Mouse (Mus musculus): ENCODE results near the gene Zbtb42. TPM values are rescaled to one million over a fixed set of nuclear protein-coding genes. Genes with fewer than 3 reads are reported as not detected.
A peak's percentile ranks its signal among the peaks of the same experiment; 100 is the strongest.

Zbtb42 gene
- total and polyA plus RNA-seq, 3 experiments, result 7.6 to 11.4 TPM; not detected in 1

DNA sequence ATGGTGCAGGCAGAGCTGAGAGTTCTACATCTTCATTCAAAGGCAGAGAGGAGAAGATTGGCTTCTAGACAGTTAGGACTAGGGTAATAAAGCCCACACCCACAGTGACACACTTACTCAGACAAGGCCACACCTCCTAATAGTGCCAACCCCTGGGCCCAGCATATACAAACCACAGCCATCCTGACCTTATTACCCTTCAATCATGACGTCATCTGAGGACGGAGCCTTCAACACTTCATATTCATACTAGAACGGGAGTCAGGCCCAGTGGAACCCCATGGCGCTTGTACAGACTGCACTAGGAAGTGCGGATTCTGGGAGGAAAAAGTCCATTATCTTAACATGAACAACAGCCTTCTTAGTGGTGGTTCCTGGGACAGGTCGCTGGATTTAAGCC is 35.5 kb upstream of the Zbtb42 start:
- Histone ChIP-seq H3K4me1 (ENCODE audit: control insufficient read depth in 1 of 2, insufficient read depth in 2 of 2, low read length in 2 of 2) (peaks cover 7 to 28% of the 10 kb centered on the region in 2 experiments; a peak in 3 of 4 replicates), H3K9ac (ENCODE audit: control insufficient read depth, low read depth, low read length, poor library complexity, severe bottlenecking) (no peak overlapping the region), H3K36me3 (ENCODE audit: control insufficient read depth in 1 of 2, insufficient read depth in 2 of 2, low read length in 2 of 2) (peaks cover 3 to 21% of the 10 kb centered on the region in 2 experiments; a peak in 3 of 4 replicates), H3K27ac (ENCODE audit: control insufficient read depth, low read depth, low read length) (no peak overlapping the region), H3K4me3 (ENCODE audit: control insufficient read depth in 1 of 2, insufficient read depth in 1 of 2, low read depth in 2 of 2, low read length in 2 of 2) (no peak overlapping the region), H3K27me3 (ENCODE audit: control insufficient read depth in 1 of 2, insufficient read depth in 2 of 2, low read length in 2 of 2) (no peaks in the 10 kb centered on the region), H3K79me2 (ENCODE audit: control insufficient read depth, insufficient read depth, low read length, poor library complexity) (peaks cover 25% of the 10 kb centered on the region), H3K9me3 (replicated peaks; ENCODE audit: insufficient read depth, low read length) (no peaks in the 10 kb centered on the region)
- no peak for DNase-seq (ENCODE audit: low read depth, low spot score)
- TF ChIP-seq USF1 (IDR thresholded peaks at IDR 0.05; ENCODE audit: low read depth, low read length), result no peak
- TF ChIP-seq EP300 (IDR thresholded peaks at IDR 0.05; ENCODE audit: low read depth in 1 of 2, low read length in 2 of 2), result no peak
- no peak for TF ChIP-seq MAFK (IDR thresholded peaks at IDR 0.05; ENCODE audit: borderline replicate concordance, low read depth, low read length)
- TF ChIP-seq SIN3A (IDR thresholded peaks at IDR 0.05; ENCODE audit: low read length), result no peak
- no peak for TF ChIP-seq RCOR1 (IDR thresholded peaks at IDR 0.05; ENCODE audit: low read depth, low read length)
- no peak for TF ChIP-seq GABPA (IDR thresholded peaks at IDR 0.05; ENCODE audit: low read depth, low read length)
- no peak for TF ChIP-seq ZMIZ1 (IDR thresholded peaks at IDR 0.05; ENCODE audit: low read depth, low read length)
- no peak for TF ChIP-seq HCFC1 (IDR thresholded peaks at IDR 0.05; ENCODE audit: low read depth, low read length)
- no peak for TF ChIP-seq BHLHE40 (IDR thresholded peaks at IDR 0.05; ENCODE audit: borderline replicate concordance, low read depth, low read length)
- no peak for TF ChIP-seq ZKSCAN1 (IDR thresholded peaks at IDR 0.05; ENCODE audit: low read depth, low read length)
- TF ChIP-seq MXI1 (IDR thresholded peaks at IDR 0.05; ENCODE audit: low read depth, low read length), result no peak
- TF ChIP-seq JUND (IDR thresholded peaks at IDR 0.05; ENCODE audit: low read depth, low read length), result no peak
- no peak for TF ChIP-seq TAL1 (IDR thresholded peaks at IDR 0.05; ENCODE audit: low read length)
- no peak for TF ChIP-seq MYC (IDR thresholded peaks at IDR 0.05; ENCODE audit: low read depth, low read length)
- no peak for TF ChIP-seq MEF2A (IDR thresholded peaks at IDR 0.05; ENCODE audit: extremely low read depth, insufficient replicate concordance, low read depth, low read length, poor library complexity, severe bottlenecking)
- no peak for TF ChIP-seq MAX (IDR thresholded peaks at IDR 0.05; ENCODE audit: low read length)

DNA sequence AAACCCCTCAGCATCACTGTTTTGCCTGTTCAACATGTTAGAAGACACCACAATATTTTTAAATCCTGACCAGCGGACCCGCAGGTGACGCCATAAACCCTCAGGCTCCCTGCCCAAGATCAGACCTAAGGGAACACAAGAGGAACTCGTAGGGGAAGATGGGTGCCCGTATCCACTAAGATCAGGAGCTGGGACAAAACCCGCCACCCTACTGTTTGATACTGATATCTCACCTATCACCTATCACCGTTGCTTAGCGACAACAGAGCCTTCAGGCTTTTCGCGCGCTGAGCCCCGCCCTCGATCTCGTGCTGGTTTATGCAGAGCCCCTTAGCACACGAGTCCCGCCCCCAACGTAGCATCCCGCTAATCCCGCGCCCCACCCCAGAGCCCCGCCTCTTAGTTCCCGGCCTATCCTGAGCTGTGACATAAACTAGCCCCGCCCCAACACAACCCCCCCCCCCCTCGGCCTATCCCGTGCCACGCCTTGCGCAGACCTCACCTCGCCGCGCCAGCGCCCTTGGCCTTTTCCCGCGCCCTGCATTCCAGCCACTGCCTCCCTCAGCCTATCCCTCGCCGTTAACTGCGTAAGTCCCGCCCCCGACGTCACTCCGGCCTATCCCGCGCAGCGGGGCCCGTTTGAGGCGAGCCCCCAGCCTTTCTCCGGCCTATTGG is 34.3 kb upstream of the Zbtb42 start, which contains the start of gene Siva1:
TSS of gene Siva1 (plus strand) at position 500 of the 675 bp plus-strand sequence.
- Histone ChIP-seq H3K9ac (ENCODE audit: control insufficient read depth, low read depth, low read length, poor library complexity, severe bottlenecking) (peak within 1 kb of the TSS; percentile 84), H3K79me2 (ENCODE audit: control insufficient read depth, insufficient read depth, low read length, poor library complexity) (peaks cover 25% of the 10 kb centered on the region), H3K27me3 (ENCODE audit: control insufficient read depth in 1 of 2, insufficient read depth in 2 of 2, low read length in 2 of 2) (no peaks in the 10 kb centered on the region), H3K27ac (ENCODE audit: control insufficient read depth, low read depth, low read length) (peak within 1 kb of the TSS; percentile 76), H3K9me3 (replicated peaks; ENCODE audit: insufficient read depth, low read length) (no peaks in the 10 kb centered on the region), H3K4me1 (ENCODE audit: control insufficient read depth in 1 of 2, insufficient read depth in 2 of 2, low read length in 2 of 2) (peaks cover 7 to 31% of the 10 kb centered on the region in 2 experiments; a peak in 3 of 4 replicates), H3K36me3 (ENCODE audit: control insufficient read depth in 1 of 2, insufficient read depth in 2 of 2, low read length in 2 of 2) (peaks cover 3 to 21% of the 10 kb centered on the region in 2 experiments; a peak in 3 of 4 replicates), H3K4me3 (ENCODE audit: control insufficient read depth in 1 of 2, insufficient read depth in 1 of 2, low read depth in 2 of 2, low read length in 2 of 2) (peak within 1 kb of the TSS; percentile 62 to 77)
- peak; percentile 100 for DNase-seq (ENCODE audit: low read depth, low spot score)
- TF ChIP-seq CTCF (IDR thresholded peaks at IDR 0.05 in 2 of 3, conservative IDR thresholded peaks at IDR 0.05 in 1 of 3; ENCODE audit: control insufficient read depth in 1 of 3, insufficient read depth in 1 of 3, low read depth in 2 of 3, low read length in 3 of 3, poor library complexity in 1 of 3, severe bottlenecking in 1 of 3) (no peak), POLR2A (IDR thresholded peaks at IDR 0.05; ENCODE audit: control insufficient read depth in 1 of 2, insufficient read depth in 1 of 2, low read depth in 1 of 2, low read length in 2 of 2, poor library complexity in 1 of 2) (no peak), TAL1 (IDR thresholded peaks at IDR 0.05; ENCODE audit: low read length) (peak; percentile 66), UBTF (IDR thresholded peaks at IDR 0.05; ENCODE audit: borderline replicate concordance, insufficient read depth, low read depth, low read length) (no peak), USF2 (IDR thresholded peaks at IDR 0.05; ENCODE audit: borderline replicate concordance in 1 of 2, insufficient read depth in 1 of 2, low read depth in 1 of 2, low read length in 2 of 2) (no peak), GATA1 (IDR thresholded peaks at IDR 0.05; ENCODE audit: low read depth, low read length) (peak; percentile 94), TBP (IDR thresholded peaks at IDR 0.05; ENCODE audit: low read depth, low read length) (peak; percentile 63; the same call in 1 of the 2 replicates)
